Mouse (Mus musculus) cerebellum, adult 11-12 months (tissue): ENCODE data around the gene Tgds.
"Not testable (repeated sequence)": the region's sequence is repeated elsewhere in the genome, so short reads cannot be mapped to it uniquely, and the experiment has no call there.

Source experiments
- DNase-seq: peaks from one replicate; pipeline ENCODE4 v3.0.0; 2022

Gene Tgds

GRCm38 (mm10) chr14:118132642-118132977, at the start of gene Tgds:
Gene Tgds, minus strand, starts transcription at chr14:118132755.
- peak; percentile 99 for DNase-seq

DNA sequence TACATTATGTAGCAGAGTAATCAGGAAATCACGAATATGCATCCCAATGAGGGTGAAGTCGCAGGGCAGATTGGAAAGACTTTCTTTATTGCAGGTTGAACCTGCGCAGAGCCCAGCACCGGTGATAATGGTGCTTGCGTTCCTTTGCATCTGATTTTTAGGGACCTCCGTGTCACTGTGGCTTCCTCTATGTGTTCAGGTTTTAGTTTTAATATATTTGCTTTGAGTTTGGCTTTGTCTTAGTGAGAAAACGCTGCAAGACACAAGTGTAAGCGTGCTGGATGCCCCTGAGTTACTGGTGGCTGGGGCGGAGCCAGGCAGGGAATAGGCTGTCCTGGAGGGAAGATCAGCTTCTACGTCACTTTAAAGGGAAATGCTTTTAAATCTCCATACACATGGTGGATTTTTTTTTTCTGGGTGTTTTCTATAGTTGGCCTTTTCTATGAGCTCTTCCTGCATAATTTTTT, 48.2 kb upstream of the Tgds start:
- peak; percentile 49 for DNase-seq

- peak; percentile 48 for DNase-seq
These were observed 47.6 kb upstream of the Tgds start for GRCm38 (mm10) chr14:118180117-118180557.

GRCm38 (mm10) chr14:118179701-118180100, 47.1 kb upstream of the Tgds start:
- no peak for DNase-seq

DNA sequence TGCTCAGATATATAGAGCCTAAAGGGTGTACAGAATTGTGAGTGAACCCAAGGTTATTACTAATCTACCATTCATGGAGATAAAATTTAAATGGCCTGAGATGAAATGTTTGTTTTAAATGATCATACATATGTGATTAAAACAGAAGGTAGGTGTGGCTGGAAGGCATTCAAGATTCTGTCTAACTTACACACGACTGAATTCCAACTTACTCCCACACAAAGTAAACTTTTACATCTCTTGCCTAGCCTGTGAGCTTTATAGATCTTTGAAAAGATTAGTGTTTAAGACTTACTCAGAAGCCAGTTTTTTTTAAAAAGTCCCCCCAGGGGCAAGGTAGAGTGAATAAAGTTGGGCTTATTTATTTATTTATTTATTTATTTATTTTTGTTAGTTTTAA, 46.7 kb upstream of the Tgds start:
- DNase-seq = no peak

DNA sequence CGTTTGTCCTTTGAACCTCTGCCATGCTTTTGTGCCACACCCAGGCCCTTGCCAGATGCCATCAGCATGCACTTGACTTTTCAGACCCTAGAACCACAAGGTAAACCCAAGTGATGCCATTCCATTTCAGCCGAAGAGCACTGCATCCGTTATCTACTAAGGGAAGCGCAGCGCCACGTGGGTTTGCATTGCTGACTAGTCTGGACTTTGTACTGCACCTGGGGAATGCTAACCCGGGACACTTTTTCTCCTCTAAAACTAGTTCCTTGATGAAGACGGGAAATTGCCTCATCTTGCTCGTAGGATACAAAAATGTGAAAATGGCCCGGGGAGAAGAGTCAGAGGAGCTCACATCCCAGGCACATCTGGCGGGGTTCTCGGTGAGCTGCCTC, 43.1 kb upstream of the Tgds start:
- no peak for DNase-seq

DNA sequence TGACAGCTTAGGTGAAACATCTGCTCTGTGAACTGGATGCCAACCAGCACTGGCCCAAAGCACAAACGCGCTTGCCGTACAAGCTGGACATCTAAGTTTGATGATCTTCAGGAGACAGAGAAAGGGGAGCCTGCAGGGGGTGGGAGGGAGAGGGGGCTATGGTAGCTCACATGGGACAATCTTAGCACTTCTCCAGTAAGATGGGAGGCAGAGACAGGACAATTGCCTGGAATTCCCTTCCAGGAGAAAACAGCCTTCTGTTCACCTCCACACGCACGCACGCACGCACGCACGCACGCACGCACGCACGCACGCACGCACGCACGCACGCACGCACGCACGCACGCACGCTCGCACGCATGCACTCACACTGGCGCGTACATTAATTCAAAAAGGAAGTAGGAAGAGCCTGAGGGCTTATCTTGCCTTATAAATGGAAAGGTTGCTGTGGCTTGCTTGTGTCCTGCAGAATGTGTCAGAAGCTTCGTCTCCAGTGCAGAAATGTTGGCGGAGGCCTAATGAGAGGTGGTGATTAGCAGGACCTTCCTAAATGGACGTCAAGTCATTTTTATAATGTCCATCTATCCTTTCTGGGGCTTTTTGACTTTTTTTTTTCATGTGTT, 42.6 kb upstream of the Tgds start:
- no peak for DNase-seq

DNA sequence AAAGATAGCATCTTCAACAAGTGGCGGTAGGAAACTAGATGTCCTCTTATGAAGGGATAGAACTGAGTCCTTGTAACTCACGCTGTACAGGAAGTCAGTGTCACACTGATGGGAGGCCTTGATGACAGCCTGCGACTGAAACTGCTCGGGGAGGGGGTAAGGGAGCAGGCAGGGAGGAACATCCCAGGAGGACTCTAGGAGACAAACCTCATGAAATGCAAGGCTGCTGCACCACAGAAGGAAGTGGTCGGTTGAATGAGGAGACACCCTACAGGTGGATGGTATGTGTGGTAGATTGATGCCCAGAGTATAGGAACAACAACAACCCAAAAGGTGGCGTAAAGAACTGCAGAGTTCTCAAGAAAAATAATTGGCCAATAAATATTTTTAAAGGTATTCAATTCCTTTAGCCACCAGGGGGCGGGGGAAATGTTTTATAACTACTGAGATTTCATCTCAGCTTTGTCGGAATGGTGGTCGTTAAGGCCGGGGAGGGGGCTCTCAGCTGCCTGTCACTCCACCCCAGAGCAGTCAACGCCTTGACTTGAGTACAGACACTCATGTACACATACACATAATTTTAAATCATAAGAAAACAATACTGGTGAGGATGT, 41.1 kb upstream of the Tgds start:
- DNase-seq = no peak

DNA sequence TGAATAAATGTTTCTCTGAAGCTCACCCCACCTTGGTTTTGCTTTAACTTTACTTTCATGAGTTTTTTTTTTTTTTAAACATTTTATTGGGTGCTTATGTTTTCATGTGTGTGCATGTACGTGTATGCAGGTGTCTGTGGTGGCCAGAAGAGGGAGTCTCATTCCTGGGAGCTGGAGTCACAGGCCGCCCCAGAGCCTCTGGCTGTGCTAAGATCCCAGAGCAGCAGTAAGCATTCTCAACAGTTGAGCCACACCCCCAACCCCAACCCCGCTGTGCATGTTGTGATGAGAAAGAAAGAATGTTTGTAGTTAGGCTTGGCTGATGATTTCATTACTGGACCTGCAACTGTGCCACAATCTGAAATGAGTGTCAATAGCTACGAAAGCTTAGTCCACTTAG, 36.2 kb upstream of the Tgds start:
- no peak for DNase-seq

GRCm38 (mm10) chr14:118162640-118163039, 30.1 kb upstream of the Tgds start:
- no peak for DNase-seq

DNA sequence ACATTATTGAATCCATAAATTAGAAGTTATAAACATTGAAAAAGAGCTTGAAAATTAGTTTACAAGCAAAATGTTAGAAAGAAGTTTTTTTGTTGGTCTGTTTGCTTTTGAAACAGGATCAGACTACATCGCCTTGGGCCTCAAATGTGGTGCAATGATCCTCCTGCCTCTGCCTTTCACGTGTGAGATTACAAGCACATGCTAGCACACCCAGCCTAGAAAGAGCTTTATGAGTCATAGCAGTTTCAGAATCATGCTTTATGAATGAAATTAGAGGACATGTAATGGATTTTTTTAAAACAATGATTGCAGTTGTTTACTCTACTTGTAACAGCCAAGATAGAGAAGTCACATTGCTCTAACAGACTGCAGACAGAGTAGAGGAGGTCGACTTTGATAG, 29.2 kb upstream of the Tgds start:
- DNase-seq = no peak

GRCm38 (mm10) chr14:118157146-118157545, 24.6 kb upstream of the Tgds start:
- no peak for DNase-seq

DNA sequence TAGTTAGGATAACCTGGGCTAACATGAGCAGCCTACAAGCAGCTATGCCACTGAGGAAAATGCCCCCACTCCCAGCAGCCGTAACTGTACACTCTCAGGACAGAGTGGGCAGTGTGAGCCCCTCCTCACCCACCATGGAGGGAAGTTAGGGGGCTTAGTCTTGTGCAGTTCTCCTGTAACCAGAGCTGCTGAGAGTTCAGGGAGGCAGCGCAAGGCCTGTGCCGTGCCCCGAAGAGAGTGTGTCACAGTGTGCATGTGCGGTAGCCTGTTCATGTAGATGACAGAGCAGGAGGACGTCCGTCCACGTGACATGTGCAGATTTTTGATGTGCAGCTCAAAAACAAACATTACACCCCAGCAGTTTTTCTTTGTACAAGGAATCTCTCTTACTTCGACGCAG, 24.2 kb upstream of the Tgds start:
- DNase-seq = no peak

GRCm38 (mm10) chr14:118156056-118156455, 23.5 kb upstream of the Tgds start:
- DNase-seq = not testable (repeated sequence)

DNA sequence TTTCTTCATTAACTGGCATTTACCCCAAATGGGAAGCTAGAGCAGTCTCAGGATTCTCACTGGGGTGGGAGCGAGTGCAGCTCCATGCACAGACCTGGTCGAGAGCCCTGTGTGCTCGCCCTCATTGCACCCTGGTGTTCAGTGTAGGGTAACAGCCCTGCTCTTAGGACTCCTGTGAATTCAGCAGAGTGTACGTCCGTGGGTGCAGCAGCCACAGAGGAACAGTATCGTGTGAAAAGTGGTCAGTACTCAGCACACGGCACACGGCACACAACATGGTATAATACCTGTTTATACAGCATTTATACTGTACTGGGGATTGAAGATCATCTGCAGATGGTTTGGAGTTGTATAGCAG, 19.7 kb upstream of the Tgds start:
- no peak for DNase-seq

- no peak for DNase-seq
These were observed 19.2 kb upstream of the Tgds start for GRCm38 (mm10) chr14:118151651-118152293.

DNA sequence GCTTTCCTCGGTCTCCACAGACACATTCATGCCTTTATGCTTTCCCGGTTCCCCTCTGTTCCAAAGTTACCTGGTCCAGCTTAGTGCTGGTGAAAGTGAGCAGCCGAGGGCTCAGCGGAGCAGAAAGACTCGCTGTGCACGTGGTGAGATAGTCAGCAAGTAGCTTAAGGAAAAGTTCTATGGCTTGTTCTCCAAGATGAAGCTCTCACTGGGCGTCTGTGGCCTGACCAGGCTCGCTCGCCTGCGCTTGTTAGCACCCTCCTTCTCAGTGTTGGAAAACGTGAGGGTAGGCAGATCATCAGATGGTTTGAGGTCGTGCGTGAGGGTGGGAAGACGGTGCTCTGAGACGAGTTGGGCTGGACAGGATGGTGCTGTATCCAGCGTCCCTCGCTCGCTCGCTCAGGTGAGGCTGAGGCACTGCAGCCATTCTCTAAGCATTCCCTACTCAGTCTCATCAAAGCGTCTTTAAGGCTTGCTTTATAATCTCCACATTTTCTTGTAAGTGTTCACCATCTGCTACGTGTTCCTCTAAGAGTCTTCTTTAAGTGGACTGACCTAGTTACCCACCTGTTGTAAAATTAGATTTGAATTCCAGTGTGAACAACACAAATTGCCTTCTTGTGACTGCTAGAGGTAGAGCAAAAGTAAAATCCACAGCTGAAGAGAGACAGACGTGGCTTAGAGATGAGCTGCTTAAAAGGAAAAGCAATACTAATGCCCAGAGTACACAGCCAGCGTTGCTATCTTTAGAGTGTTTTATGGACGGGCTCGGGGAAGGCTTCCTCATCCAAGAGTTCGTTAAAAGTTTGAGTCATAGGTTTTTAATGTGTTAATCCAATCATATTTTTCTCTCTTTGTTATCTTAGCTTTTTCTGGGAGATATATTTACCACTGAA, 18.3 kb upstream of the Tgds start:
- DNase-seq = no peak

GRCm38 (mm10) chr14:118148554-118148953, 16.0 kb upstream of the Tgds start:
- DNase-seq = no peak

DNA sequence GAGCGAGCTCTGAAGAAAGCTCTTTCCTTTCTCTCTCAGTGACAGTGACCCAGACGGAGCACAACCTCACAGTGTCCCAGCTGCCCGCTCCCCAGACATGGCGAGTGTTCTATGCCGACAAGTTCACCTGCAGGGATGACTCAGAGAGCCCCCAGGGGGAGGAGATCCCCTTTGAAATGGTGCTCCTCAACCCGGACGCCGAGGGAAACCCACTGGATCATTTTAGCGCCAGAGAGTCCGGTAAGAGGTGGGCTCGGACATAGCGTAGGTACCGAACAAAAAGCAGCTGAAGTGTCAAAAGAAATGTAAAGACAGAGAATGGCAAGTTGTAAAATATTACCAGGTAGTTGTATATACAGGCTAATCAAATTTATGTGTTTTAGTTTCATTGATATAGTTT, 15.5 kb upstream of the Tgds start:
- DNase-seq = no peak

GRCm38 (mm10) chr14:118142283-118142682, 9.7 kb upstream of the Tgds start:
- no peak for DNase-seq

- DNase-seq = no peak
These were observed 4.9 kb upstream of the Tgds start for GRCm38 (mm10) chr14:118137487-118137886.

- peak; percentile 97 for DNase-seq
These were observed 4.3 kb upstream of the Tgds start, which contains the start of gene Gpr180 for GRCm38 (mm10) chr14:118136744-118137452. Gene Gpr180, plus strand, starts transcription at chr14:118137158.
